Mouse (Mus musculus): ENCODE measurements around the gene Fam117a. TPM values are rescaled to one million over a fixed set of nuclear protein-coding genes. Genes with fewer than 3 reads are reported as not detected.
A peak's percentile ranks its signal among the peaks of the same experiment; 100 is the strongest.

The Fam117a gene
- polyA plus RNA-seq, 1 experiment from 2014 or later: 10.9 TPM

DNA sequence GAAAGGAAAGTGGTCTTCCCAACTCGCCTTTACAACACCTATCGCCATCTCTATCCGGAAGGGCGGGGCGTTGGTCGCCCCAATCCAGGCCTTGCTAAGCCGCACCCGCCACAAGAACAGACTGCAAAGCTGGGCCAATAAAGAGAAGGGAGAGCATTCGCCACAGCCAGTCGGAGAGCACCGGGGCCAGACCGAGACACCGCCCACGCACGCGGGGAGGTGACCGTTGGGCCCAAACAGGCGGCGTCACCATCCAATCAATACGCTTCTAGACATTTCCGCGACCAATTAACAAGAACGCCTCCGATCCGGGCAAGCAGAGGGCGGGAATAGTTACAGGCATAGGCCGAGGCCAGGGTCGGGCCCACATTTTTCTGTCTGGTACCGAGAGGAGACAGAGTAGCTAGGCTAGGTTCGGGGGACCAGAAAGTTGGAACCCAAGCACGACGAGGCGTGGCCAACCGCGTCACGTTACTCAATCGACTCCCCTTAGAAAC, 27.3 kb upstream of the Fam117a start:
- H3K9me3 ChIP-seq (ENCODE audit: control insufficient read depth, low read length): no peaks in the 10 kb centered on the region
- peak overlapping the region; percentile 99 for H3K9ac ChIP-seq (ENCODE audit: low read length)
- H3K27ac ChIP-seq (ENCODE audit: low read depth): peak overlapping the region; percentile 98
- H3K4me2 ChIP-seq (ENCODE audit: low read length): peak overlapping the region; percentile 68
- peaks cover 14% of the 10 kb centered on the region for H3K4me1 ChIP-seq (replicated peaks; ENCODE audit: control insufficient read depth, insufficient read depth, low read length)
- H3K4me3 ChIP-seq (ENCODE audit: low read depth, low read length): peak overlapping the region; percentile 95
- no peaks in the 10 kb centered on the region for H3K27me3 ChIP-seq (replicated peaks; ENCODE audit: control insufficient read depth, insufficient read depth, low read length)
- under 1% methylated on average over 37 of the region's 37 CpGs for WGBS
- DNase-seq (ENCODE audit: low spot score) (peak; percentile 94), ATAC-seq (replicated peaks; ENCODE audit: low FRiP score, low TSS enrichment, low read depth) (peak; percentile 94)
- H3K36me3 ChIP-seq (ENCODE audit: control insufficient read depth, insufficient read depth, low read length): peaks cover 14% of the 10 kb centered on the region

DNA sequence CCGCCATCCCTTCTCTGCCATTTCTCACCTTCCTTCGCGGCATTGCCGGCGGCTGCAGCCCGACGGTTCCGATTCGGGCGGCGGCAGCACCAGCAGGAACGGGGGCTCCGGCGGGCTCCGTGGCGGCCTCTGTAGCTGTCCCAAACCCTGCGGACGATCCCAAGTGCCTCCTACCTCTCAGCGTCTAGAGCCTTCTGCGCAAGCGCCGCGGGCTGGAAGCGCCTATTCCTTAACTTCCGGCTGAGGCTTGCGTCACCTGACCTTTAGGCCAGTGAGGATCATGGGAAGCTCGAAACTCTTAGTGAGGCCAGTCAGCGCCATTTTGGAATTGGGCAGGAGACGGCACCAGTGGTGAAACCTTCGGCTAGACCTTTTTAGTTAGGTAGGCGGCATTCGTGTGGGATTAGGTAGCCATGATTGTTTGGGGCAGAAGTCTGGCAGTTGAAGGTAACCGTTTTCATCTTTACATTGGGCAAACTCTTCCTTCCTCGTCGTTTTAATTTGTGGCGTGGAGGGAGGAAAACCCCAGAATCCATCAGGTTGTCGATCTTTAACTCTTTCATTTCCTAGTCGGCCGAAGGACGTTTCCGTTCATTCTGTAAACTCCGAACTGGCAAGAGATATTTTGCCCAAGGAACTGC, 26.7 kb upstream of the Fam117a start, which contains the start of gene Kat7:
Kat7 (minus strand) TSS at position 240 of the 641 bp plus-strand sequence.
- H3K27me3 ChIP-seq (replicated peaks; ENCODE audit: control insufficient read depth, insufficient read depth, low read length): no peaks in the 10 kb centered on the region
- peak within 1 kb of the TSS; percentile 95 for H3K4me3 ChIP-seq (ENCODE audit: low read depth, low read length)
- ATAC-seq (replicated peaks; ENCODE audit: low FRiP score, low TSS enrichment, low read depth): peak; percentile 95
- H3K9me3 ChIP-seq (ENCODE audit: control insufficient read depth, low read length): no peaks in the 10 kb centered on the region
- peak within 1 kb of the TSS; percentile 68 for H3K4me2 ChIP-seq (ENCODE audit: low read length)
- H3K9ac ChIP-seq (ENCODE audit: low read length): peak within 1 kb of the TSS; percentile 99
- peaks cover 14% of the 10 kb centered on the region for H3K4me1 ChIP-seq (replicated peaks; ENCODE audit: control insufficient read depth, insufficient read depth, low read length)
- no peak for DNase-seq (ENCODE audit: low spot score)
- peak within 1 kb of the TSS; percentile 98 for H3K27ac ChIP-seq (ENCODE audit: low read depth)
- peaks cover 9% of the 10 kb centered on the region for H3K36me3 ChIP-seq (ENCODE audit: control insufficient read depth, insufficient read depth, low read length)
- WGBS: under 1% methylated on average over 42 of the region's 42 CpGs

GRCm38 (mm10) chr11:95310648-95311424, 26.0 kb upstream of the Fam117a start:
- Histone ChIP-seq H3K27ac (ENCODE audit: low read depth) (peak overlapping the region; percentile 98), H3K9me3 (ENCODE audit: control insufficient read depth, low read length) (no peaks in the 10 kb centered on the region), H3K27me3 (replicated peaks; ENCODE audit: control insufficient read depth, insufficient read depth, low read length) (no peaks in the 10 kb centered on the region), H3K4me3 (ENCODE audit: low read depth, low read length) (peak overlapping the region; percentile 95), H3K9ac (ENCODE audit: low read length) (peak overlapping the region; percentile 63), H3K4me1 (replicated peaks; ENCODE audit: control insufficient read depth, insufficient read depth, low read length) (peaks cover 14% of the 10 kb centered on the region), H3K4me2 (ENCODE audit: low read length) (peak overlapping the region; percentile 67), H3K36me3 (ENCODE audit: control insufficient read depth, insufficient read depth, low read length) (peaks cover 2% of the 10 kb centered on the region)
- peak; percentile 79 for DNase-seq (ENCODE audit: low spot score)
- ATAC-seq (replicated peaks; ENCODE audit: low FRiP score, low TSS enrichment, low read depth): peak; percentile 9; the same call in 1 of the 2 replicates
- WGBS: 6% methylated on average over 17 of the region's 17 CpGs

DNA sequence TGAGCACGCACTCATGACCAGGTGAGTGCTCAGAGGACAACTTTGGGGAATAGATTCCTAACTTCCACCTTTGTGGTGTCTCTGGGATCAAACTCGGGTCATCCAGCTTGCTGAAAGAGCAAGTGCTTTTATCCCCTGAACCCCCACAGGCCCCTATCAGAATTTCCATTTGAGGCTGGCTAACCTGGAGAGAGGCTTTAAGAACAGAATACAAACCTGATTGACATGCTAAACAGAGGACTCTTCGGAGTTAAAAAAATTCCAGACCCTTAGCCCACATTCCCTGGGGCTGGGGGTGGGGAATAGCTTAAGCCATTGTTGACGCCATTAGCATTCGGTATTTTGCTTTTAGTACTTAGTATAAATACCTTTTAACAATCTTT, 25.4 kb upstream of the Fam117a start:
- no peak for DNase-seq (ENCODE audit: low spot score)
- WGBS: 38% methylated on average over 5 of the region's 5 CpGs
- ATAC-seq (replicated peaks; ENCODE audit: low FRiP score, low TSS enrichment, low read depth): no peak
- Histone ChIP-seq H3K4me2 (ENCODE audit: low read length) (peak overlapping the region; percentile 67), H3K4me1 (replicated peaks; ENCODE audit: control insufficient read depth, insufficient read depth, low read length) (peaks cover 14% of the 10 kb centered on the region), H3K9me3 (ENCODE audit: control insufficient read depth, low read length) (no peaks in the 10 kb centered on the region), H3K36me3 (ENCODE audit: control insufficient read depth, insufficient read depth, low read length) (no peaks in the 10 kb centered on the region), H3K27me3 (replicated peaks; ENCODE audit: control insufficient read depth, insufficient read depth, low read length) (no peaks in the 10 kb centered on the region), H3K27ac (ENCODE audit: low read depth) (no peak overlapping the region), H3K9ac (ENCODE audit: low read length) (no peak overlapping the region), H3K4me3 (ENCODE audit: low read depth, low read length) (no peak overlapping the region; the same call in 1 of the 2 replicates)

GRCm38 (mm10) chr11:95315215-95315955, 21.4 kb upstream of the Fam117a start:
- Histone ChIP-seq H3K27ac (ENCODE audit: low read depth) (no peak overlapping the region), H3K9ac (ENCODE audit: low read length) (no peak overlapping the region), H3K36me3 (ENCODE audit: control insufficient read depth, insufficient read depth, low read length) (no peaks in the 10 kb centered on the region), H3K4me1 (replicated peaks; ENCODE audit: control insufficient read depth, insufficient read depth, low read length) (0 out of 2 replicates have a peak, but pooled peaks cover 4% of the 10 kb centered on the region), H3K4me3 (ENCODE audit: low read depth, low read length) (no peak overlapping the region), H3K4me2 (ENCODE audit: low read length) (no peak overlapping the region), H3K27me3 (replicated peaks; ENCODE audit: control insufficient read depth, insufficient read depth, low read length) (no peaks in the 10 kb centered on the region), H3K9me3 (ENCODE audit: control insufficient read depth, low read length) (no peaks in the 10 kb centered on the region)
- DNase-seq (ENCODE audit: low spot score) (no peak), ATAC-seq (replicated peaks; ENCODE audit: low FRiP score, low TSS enrichment, low read depth) (no peak)
- 58% methylated on average over 7 of the region's 7 CpGs for WGBS

GRCm38 (mm10) chr11:95318116-95318515, 18.7 kb upstream of the Fam117a start:
- no peaks in the 10 kb centered on the region for H3K27me3 ChIP-seq (replicated peaks; ENCODE audit: control insufficient read depth, insufficient read depth, low read length)
- no peak overlapping the region for H3K4me2 ChIP-seq (ENCODE audit: low read length)
- no peak overlapping the region for H3K27ac ChIP-seq (ENCODE audit: low read depth)
- DNase-seq (ENCODE audit: low spot score): no peak
- H3K9me3 ChIP-seq (ENCODE audit: control insufficient read depth, low read length): no peaks in the 10 kb centered on the region
- no peak overlapping the region for H3K9ac ChIP-seq (ENCODE audit: low read length)
- H3K4me3 ChIP-seq (ENCODE audit: low read depth, low read length): no peak overlapping the region
- 58% methylated on average over 9 of the region's 9 CpGs for WGBS
- no peak for ATAC-seq (replicated peaks; ENCODE audit: low FRiP score, low TSS enrichment, low read depth)
- H3K36me3 ChIP-seq (ENCODE audit: control insufficient read depth, insufficient read depth, low read length): no peaks in the 10 kb centered on the region
- H3K4me1 ChIP-seq (replicated peaks; ENCODE audit: control insufficient read depth, insufficient read depth, low read length): no peaks in the 10 kb centered on the region

DNA sequence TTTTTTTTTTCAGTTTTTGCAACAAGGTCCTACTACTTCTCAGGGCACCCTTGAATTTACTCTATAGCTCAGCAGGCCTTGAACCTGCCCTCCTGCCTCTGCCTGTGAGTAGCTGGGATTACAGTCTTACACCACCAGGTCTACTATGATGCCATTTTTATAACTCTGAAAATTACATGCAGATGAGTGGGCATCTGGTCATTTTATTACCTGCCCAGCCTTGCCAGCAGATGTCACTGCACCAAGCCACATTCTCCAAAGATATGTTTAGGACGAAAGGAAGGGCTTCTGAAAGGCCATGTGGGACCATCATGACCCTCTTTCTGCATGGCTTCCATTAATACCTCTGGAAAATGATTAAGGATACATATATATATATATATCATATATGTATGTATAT, 17.3 kb upstream of the Fam117a start:
- H3K27me3 ChIP-seq (replicated peaks; ENCODE audit: control insufficient read depth, insufficient read depth, low read length): no peaks in the 10 kb centered on the region
- no peaks in the 10 kb centered on the region for H3K9me3 ChIP-seq (ENCODE audit: control insufficient read depth, low read length)
- H3K36me3 ChIP-seq (ENCODE audit: control insufficient read depth, insufficient read depth, low read length): no peaks in the 10 kb centered on the region
- no peak overlapping the region for H3K4me2 ChIP-seq (ENCODE audit: low read length)
- H3K4me3 ChIP-seq (ENCODE audit: low read depth, low read length): no peak overlapping the region
- 52% methylated on average over 1 of the region's 1 CpGs for WGBS
- ATAC-seq (replicated peaks; ENCODE audit: low FRiP score, low TSS enrichment, low read depth): no peak
- H3K4me1 ChIP-seq (replicated peaks; ENCODE audit: control insufficient read depth, insufficient read depth, low read length): no peaks in the 10 kb centered on the region
- no peak overlapping the region for H3K9ac ChIP-seq (ENCODE audit: low read length)
- no peak for DNase-seq (ENCODE audit: low spot score)
- H3K27ac ChIP-seq (ENCODE audit: low read depth): no peak overlapping the region

DNA sequence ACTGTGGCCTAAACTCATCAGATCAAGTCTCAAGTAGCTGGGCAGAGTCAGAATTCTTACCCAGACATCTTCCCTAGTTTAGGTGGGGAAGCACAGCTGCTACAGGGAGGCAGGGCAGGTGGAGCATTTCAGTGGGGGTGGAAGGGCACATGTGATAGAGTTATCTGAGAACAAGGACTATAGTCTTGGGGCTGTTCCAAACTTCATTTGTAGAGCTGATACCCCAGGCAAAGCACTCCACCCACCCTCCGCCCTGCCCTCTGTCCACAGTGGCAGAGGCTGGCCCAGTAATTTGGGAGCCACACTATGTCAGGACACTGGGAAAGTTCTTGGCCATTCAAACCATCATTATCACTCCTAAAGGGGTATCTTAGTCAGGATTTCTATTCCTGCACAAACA, 16.8 kb upstream of the Fam117a start:
- H3K36me3 ChIP-seq (ENCODE audit: control insufficient read depth, insufficient read depth, low read length): no peaks in the 10 kb centered on the region
- H3K27me3 ChIP-seq (replicated peaks; ENCODE audit: control insufficient read depth, insufficient read depth, low read length): no peaks in the 10 kb centered on the region
- H3K27ac ChIP-seq (ENCODE audit: low read depth): no peak overlapping the region
- H3K9me3 ChIP-seq (ENCODE audit: control insufficient read depth, low read length): no peaks in the 10 kb centered on the region
- no peak overlapping the region for H3K4me3 ChIP-seq (ENCODE audit: low read depth, low read length)
- no peak for ATAC-seq (replicated peaks; ENCODE audit: low FRiP score, low TSS enrichment, low read depth)
- 100% methylated on average over 1 of the region's 1 CpGs for WGBS
- no peak overlapping the region for H3K9ac ChIP-seq (ENCODE audit: low read length)
- H3K4me1 ChIP-seq (replicated peaks; ENCODE audit: control insufficient read depth, insufficient read depth, low read length): no peaks in the 10 kb centered on the region
- no peak for DNase-seq (ENCODE audit: low spot score)
- no peak overlapping the region for H3K4me2 ChIP-seq (ENCODE audit: low read length)

All from intestine, embryonic 14.5 days (tissue).